Mouse (Mus musculus) bone marrow, adult 2 months (tissue): ENCODE data around the gene Dppa2.

Experiments used
- CTCF ChIP-seq: fragments of 200-500 bp; IDR thresholded peaks from 2 replicates; pipeline ENCODE4 v1.5.1; 2011; ENCODE audit warnings: low read length, control low read depth; ENCODE audit not compliant: control insufficient read depth, insufficient read depth
- POLR2A ChIP-seq: fragments of 200-500 bp; IDR thresholded peaks from 2 replicates; pipeline ENCODE4 v1.6.1; 2011; ENCODE audit warnings: low read depth, mild to moderate bottlenecking, control low read depth, low read length, borderline replicate concordance; ENCODE audit not compliant: control insufficient read depth

DNA sequence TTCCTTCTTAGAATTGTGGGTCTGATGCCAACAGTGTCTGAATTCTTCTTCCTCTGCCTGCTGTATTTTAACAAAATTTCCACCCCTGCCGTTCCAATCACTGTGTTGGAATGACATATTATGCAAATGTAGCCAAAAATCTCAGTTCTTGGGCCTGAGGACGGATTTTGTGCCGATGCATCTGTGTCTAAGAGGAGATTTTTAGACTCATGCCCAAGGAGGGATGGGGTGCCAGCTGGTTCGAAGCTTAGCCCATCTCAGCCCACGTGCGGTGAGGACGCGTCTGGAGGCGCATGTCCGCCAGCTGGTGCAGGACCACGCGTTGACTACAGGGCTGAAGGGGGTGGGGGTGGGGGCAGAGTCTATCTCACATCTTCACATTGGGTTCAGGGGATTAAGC lies 57.2 kb downstream of the Dppa2 start:
- no peak for TF ChIP-seq POLR2A
- no peak for TF ChIP-seq CTCF
